Mouse (Mus musculus): ENCODE measurements around the gene Tinf2.

Gene Tinf2

GRCm38 (mm10) chr14:55637795-55638194, 43.8 kb downstream of the Tinf2 start, which contains the start of gene Gm49378:
Gene Gm49378, minus strand, starts transcription at chr14:55637895.
- no peak for DNase-seq (ENCODE audit: low read depth, low spot score)

- DNase-seq (ENCODE audit: low read depth, low spot score) = peak; percentile 95
These were observed 46.1 kb downstream of the Tinf2 start, which contains the start of gene Ipo4 for GRCm38 (mm10) chr14:55635523-55636007. Gene Ipo4, minus strand, starts transcription at chr14:55635957.

- DNase-seq (ENCODE audit: low read depth, low spot score) = peak; percentile 71
These were observed 46.6 kb downstream of the Tinf2 start for GRCm38 (mm10) chr14:55634874-55635522.

DNA sequence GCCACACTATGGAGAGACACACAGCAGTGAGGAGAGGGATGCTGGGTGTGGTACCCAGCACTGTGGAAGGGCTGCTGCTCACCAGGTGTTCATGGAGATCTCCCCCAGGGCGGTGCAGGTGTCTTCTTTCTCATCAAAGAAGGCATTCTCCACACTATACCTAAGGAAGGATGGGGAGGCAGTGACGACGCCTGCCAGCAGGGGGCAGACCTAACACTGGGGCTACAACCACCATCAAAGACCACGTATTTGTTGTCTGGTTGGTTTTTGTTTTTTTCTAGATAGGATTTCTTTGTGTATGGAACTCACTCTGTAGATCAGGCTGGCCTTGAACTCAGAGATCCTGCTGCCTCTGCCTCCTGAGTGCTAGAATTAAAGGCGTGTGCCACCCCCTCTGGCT, 52.3 kb downstream of the Tinf2 start:
- DNase-seq (ENCODE audit: low read depth, low spot score) = peak; percentile 78

GRCm38 (mm10) chr14:55628077-55628827, 53.4 kb downstream of the Tinf2 start:
- DNase-seq (ENCODE audit: low read depth, low spot score) = no peak

Measured in ZHBTc4 (cell line).